Mouse (Mus musculus): ENCODE measurements around the gene Mocs3. TPM values are rescaled to one million over a fixed set of nuclear protein-coding genes. Genes with fewer than 3 reads are reported as not detected.

Gene Mocs3
- polyA plus RNA-seq, 1 experiment from 2014 or later: 6.3 TPM

- Histone ChIP-seq H3K4me1 (replicated peaks; ENCODE audit: control insufficient read depth, insufficient read depth) (peaks cover 8% of the 10 kb centered on the region; the same call in 1 of the 2 replicates), H3K4me3 (ENCODE audit: low read depth, low read length) (peak overlapping the region; percentile 99), H3K27me3 (ENCODE audit: control insufficient read depth, insufficient read depth, low read length) (no peaks in the 10 kb centered on the region), H3K27ac (replicated peaks) (no peak overlapping the region), H3K9ac (ENCODE audit: low read length) (peak overlapping the region; percentile 99), H3K9me3 (ENCODE audit: control insufficient read depth, low read length) (no peaks in the 10 kb centered on the region), H3K36me3 (ENCODE audit: control insufficient read depth, insufficient read depth, low read length) (peaks cover 3% of the 10 kb centered on the region; the same call in 1 of the 2 replicates), H3K4me2 (replicated peaks; ENCODE audit: low read depth) (peak overlapping the region; percentile 97)
- peak; percentile 22 for DNase-seq (ENCODE audit: low spot score)
- WGBS: 60% methylated on average over 28 of the region's 33 CpGs
- no peak for TF ChIP-seq EP300 (optimal IDR thresholded peaks at IDR 0.05)
- TF ChIP-seq CTCF (IDR thresholded peaks at IDR 0.05; ENCODE audit: low read depth): no peak
- no peak for ATAC-seq (ENCODE audit: low FRiP score, low TSS enrichment)
These were observed 1.0 kb downstream of the Mocs3 start for GRCm38 (mm10) chr2:168231471-168231829.

DNA sequence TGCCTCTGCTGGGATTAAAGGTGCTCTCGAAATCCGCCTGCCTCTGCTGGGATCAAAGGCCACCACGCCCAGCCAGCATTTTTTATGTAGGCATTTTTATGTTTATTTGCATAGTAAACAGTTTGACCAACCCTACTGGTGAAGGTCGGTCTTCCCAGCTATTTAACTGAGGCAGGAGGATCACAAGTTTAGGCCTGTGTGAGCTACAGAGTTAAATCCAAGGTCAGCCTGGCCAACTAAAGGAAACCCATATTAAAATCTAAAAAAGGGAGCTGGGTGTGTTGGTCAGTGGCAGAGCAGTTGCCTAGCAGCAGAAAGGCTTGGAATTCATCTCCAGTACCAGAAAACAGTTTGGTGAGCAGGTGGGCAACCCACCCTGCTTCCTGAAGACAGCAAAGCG is 2.9 kb downstream of the Mocs3 start:
- H3K27me3 ChIP-seq (ENCODE audit: control insufficient read depth, insufficient read depth, low read length): no peaks in the 10 kb centered on the region
- TF ChIP-seq EP300 (optimal IDR thresholded peaks at IDR 0.05) (no peak), CTCF (IDR thresholded peaks at IDR 0.05; ENCODE audit: low read depth) (no peak)
- no peak overlapping the region for H3K4me3 ChIP-seq (ENCODE audit: low read depth, low read length)
- H3K4me2 ChIP-seq (replicated peaks; ENCODE audit: low read depth): no peak overlapping the region
- no peak overlapping the region for H3K27ac ChIP-seq (replicated peaks)
- ATAC-seq (ENCODE audit: low FRiP score, low TSS enrichment) (no peak), DNase-seq (ENCODE audit: low spot score) (no peak)
- H3K9me3 ChIP-seq (ENCODE audit: control insufficient read depth, low read length): no peaks in the 10 kb centered on the region
- no peaks in the 10 kb centered on the region; the same call in 1 of the 2 replicates for H3K36me3 ChIP-seq (ENCODE audit: control insufficient read depth, insufficient read depth, low read length)
- peaks cover 8% of the 10 kb centered on the region; the same call in 1 of the 2 replicates for H3K4me1 ChIP-seq (replicated peaks; ENCODE audit: control insufficient read depth, insufficient read depth)
- H3K9ac ChIP-seq (ENCODE audit: low read length): no peak overlapping the region
- 82% methylated on average over 5 of the region's 5 CpGs for WGBS

DNA sequence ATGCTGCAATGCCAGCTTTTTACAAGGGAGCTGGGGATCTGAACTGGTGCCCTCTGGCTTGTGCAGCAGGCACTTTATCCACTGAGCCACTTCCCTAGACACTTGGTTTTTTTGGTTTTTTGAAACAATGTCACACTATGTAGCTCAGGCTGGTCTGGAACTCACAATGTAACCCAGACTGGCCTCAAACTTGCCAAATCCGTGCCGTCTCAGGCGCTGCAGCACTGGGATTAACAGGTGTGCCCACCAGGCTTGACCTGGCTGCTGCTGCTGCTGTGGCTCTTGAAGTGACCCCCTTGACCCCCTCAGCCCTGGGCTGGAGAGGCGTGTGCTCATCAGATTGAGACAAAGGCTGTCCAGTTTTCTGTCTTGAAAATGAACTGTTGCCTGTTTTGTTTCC is 7.9 kb downstream of the Mocs3 start:
- H3K4me2 ChIP-seq (replicated peaks; ENCODE audit: low read depth): no peak overlapping the region
- H3K36me3 ChIP-seq (ENCODE audit: control insufficient read depth, insufficient read depth, low read length): no peaks in the 10 kb centered on the region; the same call in 1 of the 2 replicates
- TF ChIP-seq EP300 (optimal IDR thresholded peaks at IDR 0.05): no peak
- no peaks in the 10 kb centered on the region for H3K4me1 ChIP-seq (replicated peaks; ENCODE audit: control insufficient read depth, insufficient read depth)
- DNase-seq (ENCODE audit: low spot score) (no peak), ATAC-seq (ENCODE audit: low FRiP score, low TSS enrichment) (no peak)
- H3K9ac ChIP-seq (ENCODE audit: low read length): no peak overlapping the region
- H3K27ac ChIP-seq (replicated peaks): no peak overlapping the region
- no peaks in the 10 kb centered on the region for H3K9me3 ChIP-seq (ENCODE audit: control insufficient read depth, low read length)
- no peak overlapping the region for H3K4me3 ChIP-seq (ENCODE audit: low read depth, low read length)
- WGBS: 88% methylated on average over 4 of the region's 4 CpGs
- no peaks in the 10 kb centered on the region for H3K27me3 ChIP-seq (ENCODE audit: control insufficient read depth, insufficient read depth, low read length)

- Histone ChIP-seq H3K27me3 (ENCODE audit: control insufficient read depth, insufficient read depth, low read length) (no peaks in the 10 kb centered on the region), H3K4me3 (ENCODE audit: low read depth, low read length) (no peak overlapping the region), H3K4me1 (replicated peaks; ENCODE audit: control insufficient read depth, insufficient read depth) (no peaks in the 10 kb centered on the region), H3K9ac (ENCODE audit: low read length) (no peak overlapping the region), H3K9me3 (ENCODE audit: control insufficient read depth, low read length) (no peaks in the 10 kb centered on the region), H3K36me3 (ENCODE audit: control insufficient read depth, insufficient read depth, low read length) (no peaks in the 10 kb centered on the region), H3K4me2 (replicated peaks; ENCODE audit: low read depth) (no peak overlapping the region), H3K27ac (replicated peaks) (no peak overlapping the region)
- DNase-seq (ENCODE audit: low spot score): no peak
- no peak for TF ChIP-seq EP300 (optimal IDR thresholded peaks at IDR 0.05)
- no peak for ATAC-seq (ENCODE audit: low FRiP score, low TSS enrichment)
These were observed 12.4 kb downstream of the Mocs3 start for GRCm38 (mm10) chr2:168242841-168243240.

GRCm38 (mm10) chr2:168243278-168243677 is 12.9 kb downstream of the Mocs3 start:
- no peaks in the 10 kb centered on the region for H3K4me1 ChIP-seq (replicated peaks; ENCODE audit: control insufficient read depth, insufficient read depth)
- H3K4me2 ChIP-seq (replicated peaks; ENCODE audit: low read depth): no peak overlapping the region
- no peak overlapping the region for H3K9ac ChIP-seq (ENCODE audit: low read length)
- no peak overlapping the region for H3K4me3 ChIP-seq (ENCODE audit: low read depth, low read length)
- H3K9me3 ChIP-seq (ENCODE audit: control insufficient read depth, low read length): no peaks in the 10 kb centered on the region
- TF ChIP-seq CTCF (IDR thresholded peaks at IDR 0.05; ENCODE audit: low read depth) (0 out of 2 replicates have a peak, but pooled peaks have one; percentile 18), EP300 (optimal IDR thresholded peaks at IDR 0.05) (no peak)
- ATAC-seq (ENCODE audit: low FRiP score, low TSS enrichment) (no peak), DNase-seq (ENCODE audit: low spot score) (no peak)
- no peaks in the 10 kb centered on the region for H3K36me3 ChIP-seq (ENCODE audit: control insufficient read depth, insufficient read depth, low read length)
- 70% methylated on average over 4 of the region's 4 CpGs for WGBS
- no peak overlapping the region for H3K27ac ChIP-seq (replicated peaks)
- no peaks in the 10 kb centered on the region for H3K27me3 ChIP-seq (ENCODE audit: control insufficient read depth, insufficient read depth, low read length)

DNA sequence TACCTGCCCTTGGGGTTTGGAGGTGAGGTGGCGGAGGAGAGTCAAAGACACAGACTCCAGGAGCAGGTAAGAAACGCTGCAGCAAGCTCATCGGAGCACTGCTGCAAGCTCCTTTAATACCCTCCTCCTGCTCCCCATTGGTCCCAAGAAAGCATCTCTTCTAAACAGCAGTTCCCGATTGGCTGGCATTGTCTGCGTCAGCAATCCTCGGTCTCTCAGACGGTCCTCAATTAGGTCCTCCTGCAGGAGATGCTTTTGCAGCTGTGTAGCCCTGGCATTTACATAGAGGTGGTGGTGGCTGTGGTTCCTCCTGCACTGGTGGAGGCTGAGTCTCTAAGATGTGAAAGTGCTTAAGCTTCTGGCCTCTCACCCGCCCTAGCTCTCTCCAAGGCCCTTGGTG is 15.1 kb downstream of the Mocs3 start:
- ATAC-seq (ENCODE audit: low FRiP score, low TSS enrichment) (no peak), DNase-seq (ENCODE audit: low spot score) (no peak)
- no peaks in the 10 kb centered on the region for H3K4me1 ChIP-seq (replicated peaks; ENCODE audit: control insufficient read depth, insufficient read depth)
- no peak overlapping the region for H3K9ac ChIP-seq (ENCODE audit: low read length)
- no peaks in the 10 kb centered on the region for H3K36me3 ChIP-seq (ENCODE audit: control insufficient read depth, insufficient read depth, low read length)
- no peak overlapping the region for H3K4me2 ChIP-seq (replicated peaks; ENCODE audit: low read depth)
- no peak overlapping the region for H3K27ac ChIP-seq (replicated peaks)
- H3K27me3 ChIP-seq (ENCODE audit: control insufficient read depth, insufficient read depth, low read length): no peaks in the 10 kb centered on the region
- no peak overlapping the region for H3K4me3 ChIP-seq (ENCODE audit: low read depth, low read length)
- no peak for TF ChIP-seq CTCF (IDR thresholded peaks at IDR 0.05; ENCODE audit: low read depth)
- TF ChIP-seq EP300 (optimal IDR thresholded peaks at IDR 0.05): no peak
- no peaks in the 10 kb centered on the region for H3K9me3 ChIP-seq (ENCODE audit: control insufficient read depth, low read length)
- WGBS: 35% methylated on average over 8 of the region's 8 CpGs
